Mouse (Mus musculus) cerebellum, adult 2 months (tissue): ENCODE data around the gene Rin3.

ENCODE experiments used
- CTCF ChIP-seq: fragments of 200-500 bp; IDR thresholded peaks from 2 replicates; pipeline ENCODE4 v1.5.1; 2011; ENCODE audit warnings: low read depth, mild to moderate bottlenecking, control low read depth, low read length, moderate library complexity, borderline replicate concordance; ENCODE audit not compliant: insufficient read depth
- POLR2A ChIP-seq: fragments of 200-500 bp; IDR thresholded peaks from 2 replicates; pipeline ENCODE4 v1.6.1; 2011; ENCODE audit warnings: low read length, control low read depth, borderline replicate concordance; ENCODE audit not compliant: insufficient read depth

DNA sequence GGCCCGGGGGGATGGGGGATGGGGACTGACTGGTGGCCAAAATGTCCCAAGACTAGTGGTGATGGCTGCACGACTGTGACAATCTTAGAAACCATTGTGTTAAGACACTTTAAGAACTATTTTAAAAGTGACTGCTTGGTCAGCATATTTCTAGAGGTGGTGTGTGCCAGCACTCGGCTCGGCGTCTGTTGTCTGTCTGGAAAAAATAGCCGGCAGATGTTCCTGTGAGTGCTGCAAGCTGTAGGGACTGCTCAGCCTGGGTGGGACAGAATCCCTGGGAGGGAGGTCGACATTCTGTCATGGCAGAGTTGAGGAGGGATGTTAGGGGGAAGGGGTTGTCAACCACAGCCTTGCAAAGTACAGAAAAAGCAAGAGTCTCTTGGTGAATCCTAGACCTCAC, 21.0 kb downstream of the Rin3 start:
- TF ChIP-seq CTCF (no peak), POLR2A (no peak)
